Mouse (Mus musculus): ENCODE measurements around the gene Tmtc4. TPM values are rescaled to one million over a fixed set of nuclear protein-coding genes. Genes with fewer than 3 reads are reported as not detected.

Gene Tmtc4
- total and polyA plus RNA-seq, 2 experiments from 2014 or later = 9.3 to 17.2 TPM

- 80% methylated on average over 3 of the region's 3 CpGs for WGBS
- Histone ChIP-seq H3K4me1 (ENCODE audit: control insufficient read depth, insufficient read depth) (no peaks in the 10 kb centered on the region), H3K27me3 (ENCODE audit: control insufficient read depth, insufficient read depth, low read length) (no peaks in the 10 kb centered on the region), H3K9ac (replicated peaks; ENCODE audit: low read depth, low read length) (no peak overlapping the region), H3K36me3 (replicated peaks; ENCODE audit: control insufficient read depth, insufficient read depth, low read length) (0 out of 2 replicates have a peak, but pooled peaks cover 4% of the 10 kb centered on the region), H3K4me3 (ENCODE audit: low read depth, low read length) (no peak overlapping the region), H3K9me3 (replicated peaks; ENCODE audit: control insufficient read depth, low read length) (no peaks in the 10 kb centered on the region), H3K4me2 (ENCODE audit: low read depth, low read length) (no peak overlapping the region), H3K27ac (ENCODE audit: low read depth) (no peak overlapping the region)
- ATAC-seq (ENCODE audit: insufficient read depth, low read depth) = no peak
- DNase-seq (ENCODE audit: low spot score) = no peak
- TF ChIP-seq EP300 (IDR thresholded peaks at IDR 0.05; ENCODE audit: low read depth) (no peak), CTCF (IDR thresholded peaks at IDR 0.05; ENCODE audit: low read depth) (no peak)
Measured at GRCm38 (mm10) chr14:122974854-122975570, 8.8 kb downstream of the Tmtc4 start.

DNA sequence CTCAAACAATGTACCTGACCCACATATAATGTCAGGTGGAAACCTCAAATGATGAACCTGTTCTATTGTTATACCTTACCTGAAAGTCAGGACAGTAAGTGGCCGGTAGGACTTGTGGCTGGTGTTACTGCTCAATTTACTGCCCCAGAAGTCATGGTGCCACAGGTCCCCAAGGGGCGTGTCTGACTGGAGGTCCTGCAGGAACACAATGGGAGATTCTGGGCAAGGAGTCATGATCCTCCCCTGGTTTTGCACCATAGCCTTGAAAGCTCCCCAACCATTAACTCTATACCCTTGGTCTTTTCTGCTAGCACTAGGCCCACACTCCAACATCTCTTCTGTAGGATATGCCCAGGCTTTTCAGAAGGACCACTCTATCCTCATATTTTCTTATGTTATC is 10.7 kb downstream of the Tmtc4 start:
- H3K36me3 ChIP-seq (replicated peaks; ENCODE audit: control insufficient read depth, insufficient read depth, low read length) = 0 out of 2 replicates have a peak, but pooled peaks cover 4% of the 10 kb centered on the region
- ATAC-seq (ENCODE audit: insufficient read depth, low read depth) (no peak), DNase-seq (ENCODE audit: low spot score) (no peak)
- H3K9me3 ChIP-seq (replicated peaks; ENCODE audit: control insufficient read depth, low read length) = no peaks in the 10 kb centered on the region
- H3K9ac ChIP-seq (replicated peaks; ENCODE audit: low read depth, low read length) = no peak overlapping the region
- no peaks in the 10 kb centered on the region for H3K4me1 ChIP-seq (ENCODE audit: control insufficient read depth, insufficient read depth)
- H3K4me3 ChIP-seq (ENCODE audit: low read depth, low read length) = no peak overlapping the region
- no peak overlapping the region for H3K27ac ChIP-seq (ENCODE audit: low read depth)
- H3K4me2 ChIP-seq (ENCODE audit: low read depth, low read length) = no peak overlapping the region
- WGBS = 89% methylated on average over 2 of the region's 2 CpGs
- TF ChIP-seq EP300 (IDR thresholded peaks at IDR 0.05; ENCODE audit: low read depth) = no peak
- TF ChIP-seq CTCF (IDR thresholded peaks at IDR 0.05; ENCODE audit: low read depth) = no peak
- no peaks in the 10 kb centered on the region for H3K27me3 ChIP-seq (ENCODE audit: control insufficient read depth, insufficient read depth, low read length)

GRCm38 (mm10) chr14:122968049-122968448 is 15.8 kb downstream of the Tmtc4 start:
- ATAC-seq (ENCODE audit: insufficient read depth, low read depth) (no peak), DNase-seq (ENCODE audit: low spot score) (no peak)
- TF ChIP-seq EP300 (IDR thresholded peaks at IDR 0.05; ENCODE audit: low read depth) (no peak), CTCF (IDR thresholded peaks at IDR 0.05; ENCODE audit: low read depth) (no peak)
- Histone ChIP-seq H3K4me1 (ENCODE audit: control insufficient read depth, insufficient read depth) (no peaks in the 10 kb centered on the region), H3K9ac (replicated peaks; ENCODE audit: low read depth, low read length) (no peak overlapping the region), H3K4me2 (ENCODE audit: low read depth, low read length) (no peak overlapping the region), H3K4me3 (ENCODE audit: low read depth, low read length) (no peak overlapping the region), H3K9me3 (replicated peaks; ENCODE audit: control insufficient read depth, low read length) (no peaks in the 10 kb centered on the region), H3K27ac (ENCODE audit: low read depth) (no peak overlapping the region), H3K27me3 (ENCODE audit: control insufficient read depth, insufficient read depth, low read length) (no peaks in the 10 kb centered on the region), H3K36me3 (replicated peaks; ENCODE audit: control insufficient read depth, insufficient read depth, low read length) (0 out of 2 replicates have a peak, but pooled peaks cover 7% of the 10 kb centered on the region)
- WGBS = 64% methylated on average over 2 of the region's 2 CpGs

DNA sequence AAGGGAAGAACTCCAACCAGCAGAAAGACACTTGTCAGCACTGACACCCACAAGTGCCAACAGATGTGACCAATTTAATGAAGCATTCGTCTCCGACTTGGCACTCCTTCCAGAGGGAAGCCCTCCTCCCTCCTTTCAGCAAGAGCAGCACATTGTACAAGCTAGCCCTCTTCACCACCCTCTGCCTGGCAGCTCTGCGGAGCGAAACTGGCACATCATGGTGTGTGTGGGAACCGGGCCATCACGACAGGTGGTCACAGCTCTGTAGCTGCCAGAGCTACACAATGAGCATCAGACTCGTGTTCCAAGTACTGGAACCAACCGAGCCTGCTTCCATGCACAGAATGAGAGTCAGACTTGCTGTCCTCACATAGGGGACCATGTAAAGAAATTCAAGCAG is 25.9 kb downstream of the Tmtc4 start:
- Histone ChIP-seq H3K27ac (ENCODE audit: low read depth) (no peak overlapping the region), H3K9ac (replicated peaks; ENCODE audit: low read depth, low read length) (no peak overlapping the region), H3K4me1 (ENCODE audit: control insufficient read depth, insufficient read depth) (no peaks in the 10 kb centered on the region), H3K4me3 (ENCODE audit: low read depth, low read length) (no peak overlapping the region), H3K9me3 (replicated peaks; ENCODE audit: control insufficient read depth, low read length) (no peaks in the 10 kb centered on the region), H3K27me3 (ENCODE audit: control insufficient read depth, insufficient read depth, low read length) (no peaks in the 10 kb centered on the region), H3K4me2 (ENCODE audit: low read depth, low read length) (no peak overlapping the region), H3K36me3 (replicated peaks; ENCODE audit: control insufficient read depth, insufficient read depth, low read length) (0 out of 2 replicates have a peak, but pooled peaks cover under 1% of the 10 kb centered on the region)
- WGBS = 66% methylated on average over 8 of the region's 8 CpGs
- no peak for DNase-seq (ENCODE audit: low spot score)
- no peak for ATAC-seq (ENCODE audit: insufficient read depth, low read depth)
- no peak for TF ChIP-seq EP300 (IDR thresholded peaks at IDR 0.05; ENCODE audit: low read depth)
- no peak for TF ChIP-seq CTCF (IDR thresholded peaks at IDR 0.05; ENCODE audit: low read depth)

- ATAC-seq (ENCODE audit: insufficient read depth, low read depth) (peak; percentile 63), DNase-seq (ENCODE audit: low spot score) (peak; percentile 45)
- Histone ChIP-seq H3K36me3 (replicated peaks; ENCODE audit: control insufficient read depth, insufficient read depth, low read length) (no peaks in the 10 kb centered on the region), H3K4me2 (ENCODE audit: low read depth, low read length) (no peak overlapping the region), H3K9me3 (replicated peaks; ENCODE audit: control insufficient read depth, low read length) (no peaks in the 10 kb centered on the region), H3K4me3 (ENCODE audit: low read depth, low read length) (no peak overlapping the region), H3K4me1 (ENCODE audit: control insufficient read depth, insufficient read depth) (no peaks in the 10 kb centered on the region), H3K27me3 (ENCODE audit: control insufficient read depth, insufficient read depth, low read length) (no peaks in the 10 kb centered on the region), H3K9ac (replicated peaks; ENCODE audit: low read depth, low read length) (no peak overlapping the region), H3K27ac (ENCODE audit: low read depth) (no peak overlapping the region)
- TF ChIP-seq EP300 (IDR thresholded peaks at IDR 0.05; ENCODE audit: low read depth) (no peak), CTCF (IDR thresholded peaks at IDR 0.05; ENCODE audit: low read depth) (peak; percentile 78)
- 13% methylated on average over 1 of the region's 1 CpGs for WGBS
Measured at GRCm38 (mm10) chr14:122953331-122953730, 30.5 kb downstream of the Tmtc4 start.

DNA sequence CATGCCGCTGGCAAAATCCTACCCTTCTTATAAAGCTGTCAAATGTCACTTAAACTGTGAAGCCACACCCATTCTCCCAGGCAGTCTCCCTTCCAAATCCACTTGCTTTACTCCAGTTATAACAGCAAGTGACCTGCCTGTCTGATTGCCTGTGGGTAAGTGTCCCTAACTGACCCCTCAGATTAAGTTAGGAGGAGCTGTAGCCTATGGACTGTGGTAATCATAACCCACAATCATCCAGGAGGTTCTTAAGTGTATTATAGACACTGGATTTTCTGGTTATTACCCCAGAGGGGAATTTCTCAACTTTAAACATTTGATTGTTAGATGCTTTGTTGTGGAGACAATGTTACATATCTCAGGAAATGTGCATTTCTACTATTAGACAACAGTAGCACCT is 31.3 kb downstream of the Tmtc4 start:
- H3K9me3 ChIP-seq (replicated peaks; ENCODE audit: control insufficient read depth, low read length) = no peaks in the 10 kb centered on the region
- H3K36me3 ChIP-seq (replicated peaks; ENCODE audit: control insufficient read depth, insufficient read depth, low read length) = no peaks in the 10 kb centered on the region
- ATAC-seq (ENCODE audit: insufficient read depth, low read depth) (no peak), DNase-seq (ENCODE audit: low spot score) (no peak)
- no peak overlapping the region for H3K4me2 ChIP-seq (ENCODE audit: low read depth, low read length)
- TF ChIP-seq CTCF (IDR thresholded peaks at IDR 0.05; ENCODE audit: low read depth) (no peak), EP300 (IDR thresholded peaks at IDR 0.05; ENCODE audit: low read depth) (no peak)
- no peak overlapping the region for H3K4me3 ChIP-seq (ENCODE audit: low read depth, low read length)
- no peak overlapping the region for H3K9ac ChIP-seq (replicated peaks; ENCODE audit: low read depth, low read length)
- no peak overlapping the region for H3K27ac ChIP-seq (ENCODE audit: low read depth)
- WGBS = 91% methylated on average over 1 of the region's 1 CpGs
- H3K4me1 ChIP-seq (ENCODE audit: control insufficient read depth, insufficient read depth) = no peaks in the 10 kb centered on the region
- H3K27me3 ChIP-seq (ENCODE audit: control insufficient read depth, insufficient read depth, low read length) = no peaks in the 10 kb centered on the region

All from heart, postnatal 0 days (tissue).